Mouse (Mus musculus) hindbrain, embryonic 14.5 days (tissue): ENCODE data around the gene Calhm5. TPM values are rescaled to one million over a fixed set of nuclear protein-coding genes. Genes with fewer than 3 reads are reported as not detected.

Experiments
- ATAC-seq: fragments of 200-750 bp; cut with Nextera tagmentation; 2 replicates; pipeline ENCODE4 v1.8.0; 2017; ENCODE audit warnings: moderate number of reproducible peaks, mild to moderate bottlenecking, moderate TSS enrichment, moderate library complexity; ENCODE audit not compliant: low FRiP score
- DNase-seq: peaks from one replicate; pipeline ENCODE4 v3.0.0-alpha.2; 2015; ENCODE audit warnings: low spot score
- H3K27ac ChIP-seq: fragments of 300-500 bp; sonication (generic); 2 replicates; pipeline ENCODE4 v1.5.1; 2014; ENCODE audit warnings: mild to moderate bottlenecking, moderate library complexity
- H3K27me3 ChIP-seq: fragments of 300-500 bp; sonication (generic); 2 replicates; pipeline ENCODE4 v1.6.1; 2014; ENCODE audit warnings: mild to moderate bottlenecking, low read length, mixed read lengths; ENCODE audit not compliant: control insufficient read depth, insufficient read depth
- H3K36me3 ChIP-seq: fragments of 300-500 bp; sonication (generic); replicated peaks from 2 replicates; pipeline ENCODE4 v1.6.1; 2014; ENCODE audit not compliant: control insufficient read depth, insufficient read depth
- H3K4me1 ChIP-seq: fragments of 300-500 bp; sonication (generic); replicated peaks from 2 replicates; pipeline ENCODE4 v1.6.1; 2014; ENCODE audit warnings: antibody characterized with exemption, low read length, mixed read lengths; ENCODE audit not compliant: control insufficient read depth, insufficient read depth
- H3K4me2 ChIP-seq: fragments of 300-500 bp; sonication (generic); replicated peaks from 2 replicates; pipeline ENCODE4 v1.6.1; 2014; ENCODE audit warnings: mild to moderate bottlenecking, moderate library complexity
- H3K4me3 ChIP-seq: fragments of 300-500 bp; sonication (generic); replicated peaks from 2 replicates; pipeline ENCODE4 v1.5.1; 2014; ENCODE audit warnings: mild to moderate bottlenecking, low read length
- H3K9ac ChIP-seq: fragments of 300-500 bp; sonication (generic); 2 replicates; pipeline ENCODE4 v1.6.1; 2014
- H3K9me3 ChIP-seq: fragments of 300-500 bp; sonication (generic); 2 replicates; pipeline ENCODE4 v1.6.1; 2016; ENCODE audit warnings: low read length; ENCODE audit not compliant: control insufficient read depth
- WGBS: fragments of 180-500 bp; shearing (Covaris S2); extraction: QIAGEN DNeasy Blood & Tissue Kit; methylation state at CpG from one replicate; pipeline ENCODE4 v1.1.7; 2014; 5-methylcytosine and 5-hydroxymethylcytosine counted together
- polyA plus RNA-seq: library from polyadenylated mRNA; unstranded; fragments of >200 nt; fragmentation: Nextera tagmentation; extraction: Ambion mirVana; gene quantifications from 2 replicates; pipeline ENCODE4 v1.2.1, GENCODE M21; 2014

Gene Calhm5
- polyA plus RNA-seq, 1 experiment from 2014 or later = 0.66 TPM

- no peaks in the 10 kb centered on the region for H3K27me3 ChIP-seq
- H3K27ac ChIP-seq = no peak overlapping the region
- H3K4me1 ChIP-seq = no peaks in the 10 kb centered on the region
- no peak overlapping the region for H3K4me2 ChIP-seq
- DNase-seq = no peak
- no peak overlapping the region for H3K9ac ChIP-seq
- no peaks in the 10 kb centered on the region for H3K36me3 ChIP-seq
- WGBS = 94% methylated on average over 2 of the region's 2 CpGs
- H3K4me3 ChIP-seq = no peak overlapping the region
- ATAC-seq = no peak
- no peaks in the 10 kb centered on the region for H3K9me3 ChIP-seq
Observed at GRCm38 (mm10) chr10:34088515-34088914, 7.8 kb downstream of the Calhm5 start.

- ATAC-seq (no peak), DNase-seq (no peak)
- no peak overlapping the region for H3K4me2 ChIP-seq
- 95% methylated on average over 1 of the region's 1 CpGs for WGBS
- no peak overlapping the region for H3K27ac ChIP-seq
- no peaks in the 10 kb centered on the region for H3K36me3 ChIP-seq
- no peaks in the 10 kb centered on the region for H3K4me1 ChIP-seq
- no peaks in the 10 kb centered on the region for H3K9me3 ChIP-seq
- no peak overlapping the region for H3K4me3 ChIP-seq
- H3K27me3 ChIP-seq = no peaks in the 10 kb centered on the region
- H3K9ac ChIP-seq = no peak overlapping the region
Observed at GRCm38 (mm10) chr10:34086514-34086913, 9.8 kb downstream of the Calhm5 start.

- WGBS = 91% methylated on average over 5 of the region's 5 CpGs
- H3K4me3 ChIP-seq = no peak overlapping the region
Observed at GRCm38 (mm10) chr10:34074522-34075200, 21.7 kb downstream of the Calhm5 start.

GRCm38 (mm10) chr10:34071650-34072049 lies 24.7 kb downstream of the Calhm5 start:
- H3K9ac ChIP-seq = no peak overlapping the region
- no peaks in the 10 kb centered on the region for H3K4me1 ChIP-seq
- no peak overlapping the region for H3K4me3 ChIP-seq
- H3K27ac ChIP-seq = no peak overlapping the region
- 75% methylated on average over 2 of the region's 2 CpGs for WGBS
- no peaks in the 10 kb centered on the region for H3K27me3 ChIP-seq
- H3K36me3 ChIP-seq = no peaks in the 10 kb centered on the region
- H3K4me2 ChIP-seq = no peak overlapping the region
- H3K9me3 ChIP-seq = no peaks in the 10 kb centered on the region
- DNase-seq (no peak), ATAC-seq (no peak)

More at GRCm38 (mm10) chr10:34074522-34075200, 21.7 kb downstream of the Calhm5 start:
- no peak overlapping the region for H3K27ac ChIP-seq
- no peaks in the 10 kb centered on the region for H3K9me3 ChIP-seq
- no peak overlapping the region for H3K9ac ChIP-seq
- DNase-seq = no peak
- ATAC-seq = no peak
- no peaks in the 10 kb centered on the region for H3K36me3 ChIP-seq
- H3K27me3 ChIP-seq = no peaks in the 10 kb centered on the region
- H3K4me2 ChIP-seq = no peak overlapping the region
- no peaks in the 10 kb centered on the region for H3K4me1 ChIP-seq

GRCm38 (mm10) chr10:34070999-34071492 lies 25.3 kb downstream of the Calhm5 start:
- no peak overlapping the region for H3K9ac ChIP-seq
- no peak for DNase-seq
- no peak overlapping the region for H3K4me3 ChIP-seq
- H3K27me3 ChIP-seq = no peaks in the 10 kb centered on the region
- no peak overlapping the region for H3K27ac ChIP-seq
- 63% methylated on average over 5 of the region's 5 CpGs for WGBS
- no peaks in the 10 kb centered on the region for H3K4me1 ChIP-seq
- no peaks in the 10 kb centered on the region for H3K9me3 ChIP-seq
- ATAC-seq = no peak
- H3K36me3 ChIP-seq = no peaks in the 10 kb centered on the region
- H3K4me2 ChIP-seq = no peak overlapping the region

GRCm38 (mm10) chr10:34069606-34070005 lies 26.7 kb downstream of the Calhm5 start:
- H3K9ac ChIP-seq = no peak overlapping the region
- no peaks in the 10 kb centered on the region for H3K4me1 ChIP-seq
- 69% methylated on average over 1 of the region's 1 CpGs for WGBS
- no peak for ATAC-seq
- no peak for DNase-seq
- H3K36me3 ChIP-seq = no peaks in the 10 kb centered on the region
- H3K27ac ChIP-seq = no peak overlapping the region
- H3K27me3 ChIP-seq = no peaks in the 10 kb centered on the region
- H3K4me3 ChIP-seq = no peak overlapping the region
- no peaks in the 10 kb centered on the region for H3K9me3 ChIP-seq
- H3K4me2 ChIP-seq = no peak overlapping the region

GRCm38 (mm10) chr10:34066591-34066990 lies 29.7 kb downstream of the Calhm5 start:
- WGBS = 64% methylated on average over 3 of the region's 3 CpGs
- no peak overlapping the region for H3K27ac ChIP-seq
- no peaks in the 10 kb centered on the region for H3K4me1 ChIP-seq
- no peak overlapping the region for H3K9ac ChIP-seq
- H3K9me3 ChIP-seq = no peaks in the 10 kb centered on the region
- no peaks in the 10 kb centered on the region for H3K27me3 ChIP-seq
- no peak overlapping the region for H3K4me3 ChIP-seq
- DNase-seq (no peak), ATAC-seq (no peak)
- H3K4me2 ChIP-seq = no peak overlapping the region
- no peaks in the 10 kb centered on the region for H3K36me3 ChIP-seq

- Histone ChIP-seq H3K9ac (no peak overlapping the region), H3K36me3 (no peaks in the 10 kb centered on the region), H3K4me1 (no peaks in the 10 kb centered on the region), H3K9me3 (no peaks in the 10 kb centered on the region), H3K27me3 (no peaks in the 10 kb centered on the region), H3K4me2 (no peak overlapping the region), H3K27ac (no peak overlapping the region), H3K4me3 (no peak overlapping the region)
- no peak for DNase-seq
- WGBS = 95% methylated on average over 2 of the region's 2 CpGs
- ATAC-seq = no peak
Observed at GRCm38 (mm10) chr10:34053987-34054386, 42.3 kb downstream of the Calhm5 start.

- H3K9ac ChIP-seq = no peak within 1 kb of the TSS
- WGBS = 92% methylated on average over 5 of the region's 5 CpGs
- ATAC-seq = no peak
- H3K27me3 ChIP-seq = no peaks in the 10 kb centered on the region
- no peak within 1 kb of the TSS for H3K4me3 ChIP-seq
- no peak for DNase-seq
- H3K27ac ChIP-seq = no peak within 1 kb of the TSS
- H3K4me1 ChIP-seq = no peaks in the 10 kb centered on the region
- no peaks in the 10 kb centered on the region for H3K36me3 ChIP-seq
- no peaks in the 10 kb centered on the region for H3K9me3 ChIP-seq
- H3K4me2 ChIP-seq = no peak within 1 kb of the TSS
Observed at GRCm38 (mm10) chr10:34044210-34044609, 52.1 kb downstream of the Calhm5 start, which contains the start of gene Calhm4. Gene Calhm4 (minus strand): TSS chr10:34044310.
